In genomic region chr13:63558297-63558890, GRCm38 (mm10) we compare ENCODE assay signal across 9 mouse cellular contexts. TPM values are rescaled to one million over a fixed set of nuclear protein-coding genes. Genes with fewer than 3 reads are reported as not detected.
DNase-seq lines count a peak whose midpoint lies in the region; ATAC-seq lines count a peak whose summit lies in the region.
"Had no signal": no experiment of that assay in that cellular context is flagged by ENCODE, and none has a peak within 500 bp of the region (broad histone marks: within the 10 kb centered on the region; RNA-seq: fewer than 3 reads in every experiment).

No protein-coding gene starts in this region.

- 0 out of 2 replicates have a peak, but pooled peaks cover 4% of the 10 kb centered on the region for H3K36me3 ChIP-seq in heart, embryonic 15.5 days
- 0 out of 2 replicates have a peak, but pooled peaks cover 3% of the 10 kb centered on the region for H3K36me3 ChIP-seq in hindbrain, embryonic 13.5 days
- peaks cover 3% of the 10 kb centered on the region; the same call in 1 of the 2 replicates for H3K36me3 ChIP-seq in midbrain, embryonic 13.5 days

- H3K4me2 ChIP-seq in heart, embryonic 15.5 days, result peak overlapping the region; percentile 13; the same call in 1 of the 2 replicates
- H3K4me2 ChIP-seq in hindbrain, embryonic 13.5 days, result peak overlapping the region; percentile 97
- H3K4me2 ChIP-seq in midbrain, embryonic 13.5 days (replicated peaks), result peak overlapping the region; percentile 97

- H3K27me3 ChIP-seq in heart, embryonic 15.5 days, result no peaks in the 10 kb centered on the region
- H3K27me3 ChIP-seq in hindbrain, embryonic 13.5 days, result no peaks in the 10 kb centered on the region
- H3K27me3 ChIP-seq in midbrain, embryonic 13.5 days, result no peaks in the 10 kb centered on the region

- no peak overlapping the region for H3K9ac ChIP-seq in heart, embryonic 15.5 days
- H3K9ac ChIP-seq in hindbrain, embryonic 13.5 days, result peak overlapping the region; percentile 53; the same call in 1 of the 2 replicates
- 0 out of 2 replicates have a peak overlapping the region, but pooled peaks have one; percentile 8 for H3K9ac ChIP-seq in midbrain, embryonic 13.5 days (replicated peaks)
- H3K9ac ChIP-seq: liver, embryonic 14.5 days had no signal

- no peak overlapping the region for H3K4me3 ChIP-seq in heart, embryonic 15.5 days
- H3K4me3 ChIP-seq in hindbrain, embryonic 13.5 days, result peak overlapping the region; percentile 6; the same call in 1 of the 2 replicates
- 0 out of 2 replicates have a peak overlapping the region, but pooled peaks have one; percentile 1 for H3K4me3 ChIP-seq in midbrain, embryonic 13.5 days (replicated peaks)

- intact Hi-C loops in heart, postnatal 36 days (cut with DNase I), result no loop called here
- intact Hi-C loops in left cerebral cortex, postnatal 14 days (cut with DNase I), result no loop called here

- H3K4me1 ChIP-seq in heart, embryonic 15.5 days (replicated peaks), result peaks cover 66% of the 10 kb centered on the region
- peaks cover 91% of the 10 kb centered on the region for H3K4me1 ChIP-seq in hindbrain, embryonic 13.5 days (replicated peaks)
- peaks cover 92% of the 10 kb centered on the region for H3K4me1 ChIP-seq in midbrain, embryonic 13.5 days (replicated peaks)

- H3K27ac ChIP-seq in heart, embryonic 15.5 days, result no peak overlapping the region
- H3K27ac ChIP-seq in hindbrain, embryonic 13.5 days, result peak overlapping the region; percentile 79
- H3K27ac ChIP-seq in midbrain, embryonic 13.5 days, result no peak overlapping the region
- H3K27ac ChIP-seq: liver, embryonic 14.5 days had no signal

- DNase-seq in heart, postnatal 36 days, result no peak
- DNase-seq in embryo, embryonic 11 days, result peak; percentile 74
- no peak for DNase-seq in left cerebral cortex, postnatal 14 days (ENCODE audit: low spot score in 2 of 2)
- DNase-seq in ovary, postnatal 10 days (ENCODE audit: low spot score), result no peak
- no peak for DNase-seq in right cerebral cortex, postnatal 10 days (ENCODE audit: low spot score in 2 of 2)

- WGBS in heart, embryonic 15.5 days, result 26% methylated on average over 8 of the region's 8 CpGs
- WGBS in hindbrain, embryonic 13.5 days, result 25% methylated on average over 8 of the region's 8 CpGs
- WGBS in midbrain, embryonic 13.5 days, result 46% methylated on average over 8 of the region's 8 CpGs

- no peaks in the 10 kb centered on the region for H3K9me3 ChIP-seq in heart, embryonic 15.5 days (replicated peaks)
- no peaks in the 10 kb centered on the region for H3K9me3 ChIP-seq in hindbrain, embryonic 13.5 days
- no peaks in the 10 kb centered on the region for H3K9me3 ChIP-seq in midbrain, embryonic 13.5 days

- no peak for ATAC-seq in heart, embryonic 15.5 days (replicated peaks; ENCODE audit: insufficient number of reproducible peaks, insufficient read depth, low FRiP score, low read depth)
- ATAC-seq in hindbrain, embryonic 13.5 days (ENCODE audit: low FRiP score), result no peak
- no peak for ATAC-seq in midbrain, embryonic 13.5 days

RNA-seq across cellular contexts. Expression of gene Ptch1, which starts 15.0 kb away (rescaled TPM):
- polyA plus RNA-seq in heart, embryonic 15.5 days (2015; fragmentation: Nextera tagmentation; extraction: Ambion mirVana), result 5.4 and 8.0 TPM in 2 replicates
- 10 to 100 TPM; 17.5 to 18.5 TPM for total RNA-seq in heart, postnatal 36 days (2021)
- polyA plus RNA-seq in hindbrain, embryonic 13.5 days (2015; fragmentation: Nextera tagmentation; extraction: Ambion mirVana), result 18.0 and 19.2 TPM in 2 replicates
- polyA plus RNA-seq in midbrain, embryonic 13.5 days (2015; fragmentation: Nextera tagmentation; extraction: Ambion mirVana), result 16.0 and 17.8 TPM in 2 replicates
- total RNA-seq in left cerebral cortex, postnatal 14 days (2021), result 10 to 100 TPM; 44.6 to 45.2 TPM

Comparison
In these comparisons a context has a peak if more than half of its experiments do, and no peak if none do; other contexts are left out.
1. H3K4me2 ChIP-seq: peak in every context shown above with its lines; median percentile 97 in hindbrain, embryonic 13.5 days; 97 in midbrain, embryonic 13.5 days; 13 in heart, embryonic 15.5 days.